Mouse (Mus musculus) C2C12 (cell line): ENCODE results near the gene Gk5.

ENCODE experiments used
- CEBPB ChIP-seq: IDR thresholded peaks from one replicate; pipeline ENCODE4 v1.6.1; 2011; ENCODE audit warnings: low read depth, mild to moderate bottlenecking, control low read depth, moderate library complexity
- CTCF ChIP-seq: IDR thresholded peaks from one replicate; pipeline ENCODE4 v1.5.1; 2011; ENCODE audit not compliant: control insufficient read depth, insufficient read depth, insufficient read length

DNA sequence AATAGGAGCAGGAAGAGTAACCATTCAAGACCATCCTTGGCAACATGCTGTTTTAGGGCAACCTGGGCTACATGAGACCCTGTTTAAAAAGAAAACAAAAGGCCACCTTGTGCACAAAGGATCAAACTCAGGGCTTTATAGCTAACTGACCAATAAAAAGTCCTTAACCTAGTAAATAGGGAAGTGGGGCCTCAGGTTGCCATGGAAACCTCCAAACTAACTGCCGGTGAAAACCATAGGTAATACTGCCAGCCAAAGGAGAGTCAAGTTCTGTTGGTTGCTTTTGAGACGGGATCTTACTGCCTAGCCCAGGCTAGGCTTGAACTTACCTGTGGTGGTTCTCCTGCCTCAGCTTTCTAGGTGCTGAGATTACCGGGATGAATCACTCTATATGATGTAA lies 51.4 kb downstream of the Gk5 start:
- TF ChIP-seq CEBPB, result no peak
- TF ChIP-seq CTCF, result no peak
